Mouse (Mus musculus): ENCODE results near the gene Mrs2. TPM values are rescaled to one million over a fixed set of nuclear protein-coding genes. Genes with fewer than 3 reads are reported as not detected.

Mrs2 gene
- total RNA-seq, 2 experiments from 2014 or later = 48.3 to 62.3 TPM

- no peak for DNase-seq (ENCODE audit: low spot score in 2 of 2)
- intact Hi-C loops (cut with DNase I) = loop anchor here (2.0 kb wide), 1 partner anchor 51 kb away; no protein-coding TSS in a partner anchor
These were observed 82.4 kb downstream of the Mrs2 start for GRCm38 (mm10) chr13:24937839-24938166.

Other genes with a start within 250 kb of the Mrs2 start
- gene BC005537, start 218.7 kb downstream of the Mrs2 start, total RNA-seq (2021) = 100 to 1,000 TPM; 156 to 161 TPM
- gene Acot13, start 188.8 kb downstream of the Mrs2 start, total RNA-seq (2021) = 10 to 100 TPM; 81.0 to 89.7 TPM
- gene Tdp2, start 188.7 kb downstream of the Mrs2 start, total RNA-seq (2021) = 10 to 100 TPM; 19.0 to 21.6 TPM
- 10 to 100 TPM; 29.8 to 33.6 TPM for gene D130043K22Rik, start 175.2 kb downstream of the Mrs2 start, total RNA-seq (2021)
- 10 to 100 TPM; 55.4 to 57.0 TPM for gene Aldh5a1, start 82.7 kb downstream of the Mrs2 start, total RNA-seq (2021)
- 10 to 100 TPM; 19.0 to 19.2 TPM for gene Gpld1, start 77.2 kb downstream of the Mrs2 start, total RNA-seq (2021)
- gene Dcdc2a, start 35.6 kb upstream of the Mrs2 start, total RNA-seq (2021) = 1 to 10 TPM; 6.3 TPM